Mouse (Mus musculus) kidney, embryonic 16.5 days (tissue): ENCODE measurements around the gene Nup155. TPM values are rescaled to one million over a fixed set of nuclear protein-coding genes. Genes with fewer than 3 reads are reported as not detected.

ENCODE experiments used
- ATAC-seq: fragments of 200-750 bp; cut with Nextera tagmentation; 2 replicates; pipeline ENCODE4 v1.8.0; 2017; ENCODE audit warnings: moderate TSS enrichment; ENCODE audit not compliant: low FRiP score, low TSS enrichment
- H3K27ac ChIP-seq: fragments of 300-500 bp; sonication (generic); 2 replicates; pipeline ENCODE4 v1.5.1; 2014; ENCODE audit warnings: low read length
- H3K27me3 ChIP-seq: fragments of 300-500 bp; sonication (generic); 2 replicates; pipeline ENCODE4 v1.6.1; 2014; ENCODE audit warnings: low read length, control low read depth, mixed read lengths; ENCODE audit not compliant: insufficient read depth
- H3K36me3 ChIP-seq: fragments of 300-500 bp; sonication (generic); 2 replicates; pipeline ENCODE4 v1.6.1; 2014; ENCODE audit warnings: low read length, control low read depth, mixed read lengths; ENCODE audit not compliant: insufficient read depth
- H3K4me1 ChIP-seq: fragments of 300-500 bp; sonication (generic); 2 replicates; pipeline ENCODE4 v1.6.1; 2014; ENCODE audit warnings: low read length, control low read depth, mixed read lengths; ENCODE audit not compliant: insufficient read depth
- H3K4me2 ChIP-seq: fragments of 300-500 bp; sonication (generic); replicated peaks from 2 replicates; pipeline ENCODE4 v1.6.1; 2014; ENCODE audit warnings: low read depth, low read length
- H3K4me3 ChIP-seq: fragments of 300-500 bp; sonication (generic); 2 replicates; pipeline ENCODE4 v1.5.1; 2014; ENCODE audit warnings: mild to moderate bottlenecking, low read length
- H3K9ac ChIP-seq: fragments of 300-500 bp; sonication (generic); replicated peaks from 2 replicates; pipeline ENCODE4 v1.6.1; 2014; ENCODE audit warnings: low read length
- H3K9me3 ChIP-seq: fragments of 300-500 bp; sonication (generic); 2 replicates; pipeline ENCODE4 v1.6.1; 2016; ENCODE audit warnings: low read length, control low read depth
- WGBS: fragments of 180-500 bp; shearing (Covaris S2); extraction: QIAGEN DNeasy Blood & Tissue Kit; methylation state at CpG from one replicate; pipeline ENCODE4 v1.1.7; 2014; 5-methylcytosine and 5-hydroxymethylcytosine counted together
- polyA plus RNA-seq: library from polyadenylated mRNA; unstranded; fragments of >200 nt; fragmentation: Nextera tagmentation; extraction: Ambion mirVana; gene quantifications from 2 replicates; pipeline ENCODE4 v1.2.1, GENCODE M21; 2015

Nup155 gene
- polyA plus RNA-seq, 1 experiment from 2014 or later = 20.0 TPM

DNA sequence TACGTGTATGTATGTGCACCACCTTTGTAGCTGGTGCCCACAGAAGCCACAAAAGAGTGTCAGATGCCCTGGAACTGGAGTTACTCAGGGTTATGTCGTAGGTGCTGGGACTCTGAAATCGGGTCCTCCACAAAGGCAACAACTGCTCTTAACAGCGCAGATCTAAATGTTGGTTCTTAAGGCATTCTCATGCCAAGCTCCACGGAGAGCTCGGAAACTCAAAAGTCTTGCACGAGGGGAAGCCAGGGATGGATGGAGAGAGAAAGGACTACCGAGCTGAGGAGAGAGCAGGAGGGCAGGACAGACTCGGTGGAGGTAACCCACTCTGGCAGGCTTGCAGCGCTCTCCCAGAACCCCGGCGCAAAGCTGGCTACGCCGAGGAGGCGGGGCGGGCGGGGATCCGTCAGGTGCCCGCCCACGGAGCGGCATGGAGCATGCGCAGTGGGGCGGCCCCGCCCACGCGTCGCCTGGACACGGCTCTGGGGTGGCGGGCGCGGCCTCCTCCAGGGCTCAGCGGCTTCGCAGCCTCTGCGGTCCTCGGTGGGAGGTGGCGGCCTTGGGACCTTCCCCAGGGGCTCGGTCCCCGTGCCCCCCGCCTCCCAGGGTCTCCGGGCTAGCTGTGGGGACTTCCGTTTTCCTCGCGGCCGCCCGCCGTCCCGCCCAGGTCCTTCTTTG lies 59.7 kb downstream of the Nup155 start, which contains the start of gene Cplane1:
TSS of gene Cplane1 (plus strand) at position 516 of the 675 bp plus-strand sequence.
- Histone ChIP-seq H3K36me3 (0 out of 2 replicates have a peak, but pooled peaks cover 5% of the 10 kb centered on the region), H3K4me2 (peak within 1 kb of the TSS; percentile 78), H3K9me3 (no peaks in the 10 kb centered on the region), H3K9ac (peak within 1 kb of the TSS; percentile 95), H3K27me3 (no peaks in the 10 kb centered on the region), H3K4me1 (no peaks in the 10 kb centered on the region; the same call in 1 of the 2 replicates), H3K4me3 (peak within 1 kb of the TSS; percentile 98), H3K27ac (peak within 1 kb of the TSS; percentile 84)
- peak; percentile 99 for ATAC-seq
- WGBS = 1% methylated on average over 47 of the region's 47 CpGs

DNA sequence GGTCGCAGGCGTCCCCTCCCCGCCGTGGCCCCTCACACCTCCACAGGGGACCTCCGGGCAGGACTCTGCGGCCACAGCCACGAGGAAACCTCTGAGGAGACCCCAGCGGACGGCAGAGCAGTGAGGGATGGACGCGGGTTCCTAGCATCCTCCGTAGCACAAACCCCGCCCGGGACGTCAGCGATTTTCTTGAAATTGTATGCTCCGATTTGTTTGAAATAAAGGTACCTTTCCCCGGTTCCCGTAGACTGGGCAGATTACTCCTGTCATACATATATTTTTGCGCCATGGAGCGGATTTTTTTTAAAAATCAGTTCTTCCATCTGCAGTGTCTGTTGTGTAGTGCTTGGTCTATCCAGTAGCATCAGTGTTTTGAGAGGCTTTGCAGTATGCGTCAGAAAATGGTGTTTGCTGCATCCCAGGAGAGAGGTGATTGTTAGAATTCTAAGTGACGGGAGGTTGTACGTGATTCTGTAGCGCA lies 60.2 kb downstream of the Nup155 start:
- WGBS = under 1% methylated on average over 25 of the region's 25 CpGs
- 0 out of 2 replicates have a peak, but pooled peaks cover 5% of the 10 kb centered on the region for H3K36me3 ChIP-seq
- peak; percentile 86 for ATAC-seq
- peak overlapping the region; percentile 95 for H3K9ac ChIP-seq
- H3K27me3 ChIP-seq = no peaks in the 10 kb centered on the region
- peak overlapping the region; percentile 98 for H3K4me3 ChIP-seq
- H3K27ac ChIP-seq = peak overlapping the region; percentile 77
- no peaks in the 10 kb centered on the region; the same call in 1 of the 2 replicates for H3K4me1 ChIP-seq
- peak overlapping the region; percentile 78 for H3K4me2 ChIP-seq
- no peaks in the 10 kb centered on the region for H3K9me3 ChIP-seq

DNA sequence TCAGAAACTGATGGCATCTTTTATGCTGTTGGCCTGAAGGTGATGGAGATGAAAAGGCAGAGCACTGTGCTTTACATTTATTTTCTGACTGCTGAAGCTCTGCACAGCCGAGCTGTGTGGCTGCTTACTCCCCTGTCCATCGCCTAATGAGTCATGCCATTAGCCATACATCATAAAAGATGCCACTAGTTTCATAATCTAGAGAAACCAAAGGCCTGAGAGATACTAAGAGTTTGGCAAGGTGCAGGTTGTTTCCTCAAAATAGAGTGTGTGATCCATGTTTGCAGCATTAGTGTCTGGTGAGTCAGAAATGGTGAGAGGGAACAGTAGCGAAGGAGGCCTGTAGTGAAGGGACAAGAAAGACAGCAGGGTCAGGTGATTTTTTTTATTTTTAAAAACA lies 80.5 kb downstream of the Nup155 start:
- Histone ChIP-seq H3K4me1 (no peaks in the 10 kb centered on the region), H3K4me2 (no peak overlapping the region), H3K27me3 (no peaks in the 10 kb centered on the region), H3K9ac (no peak overlapping the region), H3K27ac (no peak overlapping the region), H3K36me3 (peaks cover 28% of the 10 kb centered on the region), H3K4me3 (no peak overlapping the region), H3K9me3 (no peaks in the 10 kb centered on the region)
- ATAC-seq = no peak
- 96% methylated on average over 3 of the region's 3 CpGs for WGBS

DNA sequence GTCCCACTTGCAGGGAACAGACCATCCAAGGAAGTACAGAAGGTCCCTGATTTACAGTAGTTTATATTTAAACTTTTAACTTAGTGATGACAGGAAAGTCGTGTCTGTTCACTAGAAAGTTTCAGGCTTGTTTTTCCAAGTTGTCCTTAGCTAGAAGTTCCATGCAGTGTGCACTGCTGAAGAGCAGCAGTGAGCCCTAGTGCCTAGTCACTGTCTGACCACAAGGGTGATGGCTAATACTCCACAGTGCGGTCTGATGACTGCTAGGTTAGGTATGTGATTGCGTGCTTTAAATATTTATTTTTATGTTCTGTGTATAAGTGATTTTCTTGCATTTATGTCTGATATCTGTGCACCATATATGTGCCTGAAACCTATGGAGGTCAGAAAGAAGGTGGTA lies 81.4 kb downstream of the Nup155 start:
- H3K27me3 ChIP-seq = no peaks in the 10 kb centered on the region
- WGBS = 91% methylated on average over 3 of the region's 3 CpGs
- no peaks in the 10 kb centered on the region for H3K4me1 ChIP-seq
- no peak overlapping the region for H3K4me3 ChIP-seq
- H3K27ac ChIP-seq = no peak overlapping the region
- no peak for ATAC-seq
- peaks cover 36% of the 10 kb centered on the region for H3K36me3 ChIP-seq
- no peaks in the 10 kb centered on the region for H3K9me3 ChIP-seq
- no peak overlapping the region for H3K4me2 ChIP-seq
- H3K9ac ChIP-seq = no peak overlapping the region

DNA sequence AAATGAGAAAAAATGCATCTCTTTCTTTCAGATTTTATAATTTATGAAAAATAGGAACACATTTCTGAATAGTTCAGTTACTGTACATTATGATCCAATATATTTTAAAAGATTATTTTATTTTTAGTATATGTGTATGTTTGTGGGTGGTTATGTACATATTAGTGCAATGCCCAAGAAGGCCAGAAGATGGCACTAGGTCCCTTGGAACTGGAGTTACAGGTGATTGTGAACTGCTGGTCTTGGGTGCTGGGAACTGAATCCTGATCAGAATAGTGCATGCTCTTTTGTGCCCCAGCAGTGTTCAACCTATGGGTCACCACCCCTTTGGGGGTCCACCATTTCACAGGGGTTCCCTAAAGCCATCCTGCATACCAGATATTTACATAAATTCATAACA lies 91.2 kb downstream of the Nup155 start:
- Histone ChIP-seq H3K4me3 (no peak overlapping the region), H3K9ac (no peak overlapping the region), H3K27ac (no peak overlapping the region), H3K9me3 (no peaks in the 10 kb centered on the region), H3K4me1 (no peaks in the 10 kb centered on the region), H3K27me3 (no peaks in the 10 kb centered on the region), H3K4me2 (no peak overlapping the region), H3K36me3 (peaks cover 46% of the 10 kb centered on the region)
- ATAC-seq = no peak

DNA sequence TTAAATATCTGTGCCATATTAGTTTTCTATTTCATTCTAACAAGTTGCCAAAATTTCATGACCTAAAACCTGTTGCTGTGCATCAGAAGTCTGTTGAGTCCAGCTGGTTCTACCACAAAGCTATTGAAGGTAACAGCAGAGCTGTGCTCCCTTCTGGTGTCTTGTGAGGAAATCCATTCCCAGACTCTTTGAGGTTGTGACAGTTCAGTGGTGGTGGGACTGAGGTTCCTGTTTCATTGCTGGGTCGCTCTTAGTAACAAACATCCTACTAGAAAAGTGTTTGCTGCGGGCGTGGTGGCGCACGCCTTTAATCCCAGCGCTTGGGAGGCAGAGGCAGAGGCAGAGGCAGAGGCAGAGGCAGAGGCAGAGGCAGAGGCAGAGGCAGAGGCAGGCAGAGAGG lies 99.3 kb downstream of the Nup155 start:
- Histone ChIP-seq H3K9ac (no peak overlapping the region), H3K4me2 (no peak overlapping the region), H3K4me1 (no peaks in the 10 kb centered on the region), H3K9me3 (no peaks in the 10 kb centered on the region), H3K27me3 (no peaks in the 10 kb centered on the region), H3K36me3 (peaks cover 20% of the 10 kb centered on the region), H3K4me3 (no peak overlapping the region), H3K27ac (no peak overlapping the region)
- WGBS = 95% methylated on average over 6 of the region's 6 CpGs
- ATAC-seq = no peak

Other genes starting within 250 kb of the Nup155 start
- 60.2 and 60.5 TPM in 2 replicates for gene Wdr70, start 10.1 kb upstream of the Nup155 start, polyA plus RNA-seq
- gene Cplane1, start 59.8 kb downstream of the Nup155 start, polyA plus RNA-seq = 5.9 and 9.2 TPM in 2 replicates